8 mouse cellular contexts compared by ENCODE assay signal in the genomic region with DNA sequence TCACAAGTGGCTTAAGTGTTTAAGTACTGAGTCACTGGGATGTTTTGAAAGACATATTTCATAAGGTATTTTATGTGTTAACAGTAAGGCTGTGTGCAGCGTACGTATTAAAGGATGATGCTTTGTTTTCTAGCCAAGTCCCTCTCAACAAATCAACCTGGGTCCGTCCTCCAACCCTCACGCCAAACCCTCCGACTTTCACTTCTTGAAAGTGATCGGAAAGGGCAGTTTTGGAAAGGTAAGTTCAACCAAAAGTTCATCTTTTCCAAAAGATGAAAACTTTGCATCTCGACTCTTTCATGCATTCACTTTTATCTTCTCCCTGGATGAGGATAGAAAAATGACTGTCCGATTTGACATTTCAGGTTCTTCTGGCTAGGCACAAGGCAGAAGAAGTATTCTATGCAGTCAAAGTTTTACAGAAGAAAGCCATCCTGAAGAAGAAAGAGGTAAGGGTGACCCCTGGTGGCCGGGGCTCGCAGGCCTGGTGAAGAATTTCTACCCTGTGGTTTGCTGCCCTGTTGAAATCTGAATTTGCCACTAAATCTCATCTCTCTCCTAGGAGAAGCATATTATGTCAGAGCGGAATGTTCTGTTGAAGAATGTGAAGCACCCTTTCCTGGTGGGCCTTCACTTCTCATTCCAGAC.
DNase-seq lines count a peak whose midpoint lies in the region; ATAC-seq and TF ChIP-seq lines count a peak whose summit lies in the region.

No protein-coding gene starts in this region.

- WGBS in embryonic facial prominence, embryonic 13.5 days: 58% methylated on average over 11 of the region's 11 CpGs
- 51% methylated on average over 11 of the region's 11 CpGs for WGBS in heart, embryonic 12.5 days
- WGBS in kidney, postnatal 0 days: 39% methylated on average over 11 of the region's 11 CpGs
- WGBS in liver, embryonic 14.5 days (ENCODE audit: insufficient replicate concordance): 44% methylated on average over 11 of the region's 11 CpGs
- 70% methylated on average over 11 of the region's 11 CpGs for WGBS in neural tube, embryonic 12.5 days
- WGBS in thymus, adult 2 months: 60% methylated on average over 11 of the region's 11 CpGs

- no peak for TF ChIP-seq POLR2A in thymus, adult 2 months (IDR thresholded peaks at IDR 0.05; ENCODE audit: control insufficient read depth, extremely low read depth, insufficient read depth, low read length, poor library complexity)

- ATAC-seq in embryonic facial prominence, embryonic 13.5 days (ENCODE audit: insufficient number of reproducible peaks, insufficient read depth, low FRiP score, low TSS enrichment, low read depth): no peak
- ATAC-seq in heart, embryonic 12.5 days (ENCODE audit: insufficient number of reproducible peaks, low FRiP score): no peak
- ATAC-seq in kidney, postnatal 0 days (replicated peaks; ENCODE audit: low FRiP score, low read depth): no peak
- ATAC-seq in liver, embryonic 14.5 days (ENCODE audit: insufficient read depth): no peak
- no peak for ATAC-seq in neural tube, embryonic 12.5 days (ENCODE audit: low FRiP score, low read depth)

- peak; percentile 90 for TF ChIP-seq CTCF in kidney, postnatal 0 days (IDR thresholded peaks at IDR 0.05; ENCODE audit: low read depth)
- peak; percentile 72 for TF ChIP-seq CTCF in liver, embryonic 14.5 days (IDR thresholded peaks at IDR 0.05; ENCODE audit: low read depth)
- TF ChIP-seq CTCF in thymus, adult 2 months (IDR thresholded peaks at IDR 0.05; ENCODE audit: borderline replicate concordance, control insufficient read depth, extremely low read depth, insufficient read depth, low read length, poor library complexity): peak; percentile 42; the same call in 1 of the 2 replicates

- peak; percentile 77 for DNase-seq in 416B (ENCODE audit: low read depth)
- DNase-seq in adrenal gland, postnatal 10 days: peak; percentile 90
- peak; percentile 92 for DNase-seq in kidney, postnatal 0 days (ENCODE audit: low spot score)
- DNase-seq in liver, embryonic 14.5 days (ENCODE audit: low read depth in 3 of 3, low spot score in 3 of 3): no peak
- peak; percentile 83 for DNase-seq in thymus, adult 2 months

- peaks cover 13% of the 10 kb centered on the region for H3K27me3 ChIP-seq in embryonic facial prominence, embryonic 13.5 days
- no peaks in the 10 kb centered on the region for H3K27me3 ChIP-seq in heart, embryonic 12.5 days (replicated peaks)
- no peaks in the 10 kb centered on the region for H3K27me3 ChIP-seq in kidney, postnatal 0 days (ENCODE audit: insufficient read depth, low read length)
- peaks cover 33% of the 10 kb centered on the region for H3K27me3 ChIP-seq in liver, embryonic 14.5 days (ENCODE audit: control insufficient read depth, insufficient read depth, low read length)
- peaks cover 10% of the 10 kb centered on the region for H3K27me3 ChIP-seq in neural tube, embryonic 12.5 days (replicated peaks)
- H3K27me3 ChIP-seq in thymus, adult 2 months (ENCODE audit: control insufficient read depth, insufficient read depth, low read length): no peaks in the 10 kb centered on the region

- peaks cover 27% of the 10 kb centered on the region for H3K36me3 ChIP-seq in embryonic facial prominence, embryonic 13.5 days
- peaks cover 26% of the 10 kb centered on the region for H3K36me3 ChIP-seq in heart, embryonic 12.5 days
- peaks cover 25% of the 10 kb centered on the region for H3K36me3 ChIP-seq in kidney, postnatal 0 days (ENCODE audit: insufficient read depth, low read length)
- no peaks in the 10 kb centered on the region for H3K36me3 ChIP-seq in liver, embryonic 14.5 days (replicated peaks; ENCODE audit: control insufficient read depth, insufficient read depth, low read depth)
- peaks cover 19% of the 10 kb centered on the region; the same call in 1 of the 2 replicates for H3K36me3 ChIP-seq in neural tube, embryonic 12.5 days
- peaks cover 32% of the 10 kb centered on the region for H3K36me3 ChIP-seq in thymus, adult 2 months (ENCODE audit: control insufficient read depth, insufficient read depth, low read length)

- peak overlapping the region; percentile 82 for H3K4me2 ChIP-seq in embryonic facial prominence, embryonic 13.5 days
- H3K4me2 ChIP-seq in heart, embryonic 12.5 days: peak overlapping the region; percentile 86
- H3K4me2 ChIP-seq in kidney, postnatal 0 days (ENCODE audit: low read length): peak overlapping the region; percentile 73
- peak overlapping the region; percentile 80 for H3K4me2 ChIP-seq in liver, embryonic 14.5 days (ENCODE audit: low read depth)
- peak overlapping the region; percentile 36; the same call in 1 of the 2 replicates for H3K4me2 ChIP-seq in neural tube, embryonic 12.5 days (replicated peaks)

- peaks cover 56% of the 10 kb centered on the region for H3K4me1 ChIP-seq in embryonic facial prominence, embryonic 13.5 days
- peaks cover 24% of the 10 kb centered on the region for H3K4me1 ChIP-seq in heart, embryonic 12.5 days (replicated peaks)
- H3K4me1 ChIP-seq in kidney, postnatal 0 days (replicated peaks; ENCODE audit: insufficient read depth, low read length): no peaks in the 10 kb centered on the region; the same call in 1 of the 2 replicates
- H3K4me1 ChIP-seq in liver, embryonic 14.5 days (replicated peaks; ENCODE audit: control insufficient read depth in 2 of 2, insufficient read depth in 2 of 2, low read length in 1 of 2): no peaks in the 10 kb centered on the region; a peak in 1 of 4 replicates
- H3K4me1 ChIP-seq in neural tube, embryonic 12.5 days: peaks cover 7% of the 10 kb centered on the region
- H3K4me1 ChIP-seq in thymus, adult 2 months (replicated peaks; ENCODE audit: control insufficient read depth, insufficient read depth, low read length): peaks cover 31% of the 10 kb centered on the region

- H3K9me3 ChIP-seq in embryonic facial prominence, embryonic 13.5 days: no peaks in the 10 kb centered on the region
- no peaks in the 10 kb centered on the region for H3K9me3 ChIP-seq in heart, embryonic 12.5 days (replicated peaks)
- no peaks in the 10 kb centered on the region for H3K9me3 ChIP-seq in kidney, postnatal 0 days (replicated peaks; ENCODE audit: low read length)
- no peaks in the 10 kb centered on the region for H3K9me3 ChIP-seq in liver, embryonic 14.5 days (ENCODE audit: control insufficient read depth, low read length)
- H3K9me3 ChIP-seq in neural tube, embryonic 12.5 days: no peaks in the 10 kb centered on the region

- H3K4me3 ChIP-seq in embryonic facial prominence, embryonic 13.5 days: peak overlapping the region; percentile 73
- H3K4me3 ChIP-seq in heart, embryonic 12.5 days: peak overlapping the region; percentile 78
- peak overlapping the region; percentile 57 for H3K4me3 ChIP-seq in kidney, postnatal 0 days (replicated peaks; ENCODE audit: low read depth, low read length)
- peak overlapping the region; percentile 4 to 64; a peak in 2 of 4 replicates for H3K4me3 ChIP-seq in liver, embryonic 14.5 days (ENCODE audit: insufficient read depth in 1 of 2, low read depth in 2 of 2, low read length in 2 of 2)
- H3K4me3 ChIP-seq in neural tube, embryonic 12.5 days: no peak overlapping the region
- peak overlapping the region; percentile 22; the same call in 1 of the 2 replicates for H3K4me3 ChIP-seq in thymus, adult 2 months (ENCODE audit: control insufficient read depth, insufficient read depth, low read length)

- H3K27ac ChIP-seq in embryonic facial prominence, embryonic 13.5 days: no peak overlapping the region
- H3K27ac ChIP-seq in heart, embryonic 12.5 days (ENCODE audit: poor library complexity, severe bottlenecking): no peak overlapping the region
- no peak overlapping the region for H3K27ac ChIP-seq in kidney, postnatal 0 days
- no peak overlapping the region for H3K27ac ChIP-seq in liver, embryonic 14.5 days
- no peak overlapping the region for H3K27ac ChIP-seq in neural tube, embryonic 12.5 days
- no peak overlapping the region for H3K27ac ChIP-seq in thymus, adult 2 months (ENCODE audit: control insufficient read depth, insufficient read depth, low read length)

- H3K9ac ChIP-seq in embryonic facial prominence, embryonic 13.5 days: peak overlapping the region; percentile 58
- H3K9ac ChIP-seq in heart, embryonic 12.5 days: peak overlapping the region; percentile 43; the same call in 1 of the 2 replicates
- peak overlapping the region; percentile 36 for H3K9ac ChIP-seq in kidney, postnatal 0 days (ENCODE audit: low read depth, low read length)
- no peak overlapping the region for H3K9ac ChIP-seq in liver, embryonic 14.5 days (replicated peaks)
- no peak overlapping the region for H3K9ac ChIP-seq in neural tube, embryonic 12.5 days

- TF ChIP-seq EP300 in liver, embryonic 14.5 days (IDR thresholded peaks at IDR 0.05; ENCODE audit: low read depth): no peak

Comparison
In these comparisons a context has a peak if more than half of its experiments do, and no peak if none do; other contexts are left out.
1. DNase-seq: peak in 416B (single experiment), adrenal gland, postnatal 10 days (single experiment), kidney, postnatal 0 days (single experiment) and thymus, adult 2 months (single experiment); none in liver, embryonic 14.5 days (0 of 3).
2. H3K4me2 ChIP-seq: peak in every context shown above with its lines; median percentile 86 in heart, embryonic 12.5 days; 82 in embryonic facial prominence, embryonic 13.5 days; 80 in liver, embryonic 14.5 days; 73 in kidney, postnatal 0 days; 36 in neural tube, embryonic 12.5 days.
3. H3K9ac ChIP-seq: peak in embryonic facial prominence, embryonic 13.5 days (single experiment), heart, embryonic 12.5 days (single experiment) and kidney, postnatal 0 days (single experiment); none in liver, embryonic 14.5 days (single experiment) and neural tube, embryonic 12.5 days (single experiment).
4. Peak in every context shown above with its lines, with median percentiles within 50 percentile points of each other: CTCF ChIP-seq.